Mouse (Mus musculus) bone marrow, adult 2 months (tissue): ENCODE measurements around the gene Ndufv1. TPM values are rescaled to one million over a fixed set of nuclear protein-coding genes. Genes with fewer than 3 reads are reported as not detected.

Source experiments
- H3K27ac ChIP-seq: fragments of 200-500 bp; 2 replicates; pipeline ENCODE4 v1.5.1; 2012; ENCODE audit warnings: low read depth, mild to moderate bottlenecking, control low read depth, inconsistent platforms, low read length; ENCODE audit not compliant: control insufficient read depth, poor library complexity, insufficient read depth
- H3K4me1 ChIP-seq: fragments of 200-500 bp; 2 replicates; pipeline ENCODE4 v1.6.1; 2011; ENCODE audit warnings: low read length; ENCODE audit not compliant: control insufficient read depth, insufficient read depth
- H3K4me3 ChIP-seq: fragments of 200-500 bp; replicated peaks from 2 replicates; pipeline ENCODE3; 2011; ENCODE audit warnings: mild to moderate bottlenecking, low read depth, low read length, control low read depth; ENCODE audit not compliant: control insufficient read depth
- CTCF ChIP-seq: fragments of 200-500 bp; IDR thresholded peaks from 2 replicates; pipeline ENCODE4 v1.5.1; 2011; ENCODE audit warnings: low read length, control low read depth; ENCODE audit not compliant: control insufficient read depth, insufficient read depth
- POLR2A ChIP-seq: fragments of 200-500 bp; IDR thresholded peaks from 2 replicates; pipeline ENCODE4 v1.6.1; 2011; ENCODE audit warnings: low read depth, mild to moderate bottlenecking, control low read depth, low read length, borderline replicate concordance; ENCODE audit not compliant: control insufficient read depth
- WGBS: fragments of 180-500 bp; shearing (Covaris S2); methylation state at CpG from one replicate; pipeline ENCODE4 v1.1.7; 2018; 5-methylcytosine and 5-hydroxymethylcytosine counted together
- polyA plus RNA-seq: library from polyadenylated mRNA; stranded (reverse); fragments of >200 nt; gene quantifications from 2 replicates; pipeline ENCODE4 v1.2.4, GENCODE M21; 2011; ENCODE audit warnings: low replicate concordance; ENCODE audit not compliant: missing spikeins, insufficient read depth, insufficient read length

Ndufv1 gene
- polyA plus RNA-seq, 1 experiment, result 118 TPM

DNA sequence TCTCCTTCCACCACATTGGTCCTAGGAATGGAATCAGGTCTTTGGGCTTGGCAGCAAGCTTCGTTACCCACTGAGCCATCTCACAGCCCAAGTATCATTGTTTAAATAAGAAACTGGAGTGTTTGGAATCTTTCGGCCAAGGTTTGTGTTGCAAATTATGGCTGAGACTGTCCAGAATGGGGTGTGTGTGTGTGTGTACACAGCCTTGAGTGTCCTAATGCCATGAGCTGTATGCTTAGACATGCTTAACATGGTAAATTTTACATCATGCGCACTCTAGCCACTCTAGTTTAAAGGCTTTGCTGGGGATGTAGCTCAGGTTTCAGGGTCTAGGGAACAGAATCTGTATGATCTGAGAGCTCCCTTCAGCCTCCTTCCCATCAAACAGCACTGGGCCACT is 17.1 kb downstream of the Ndufv1 start:
- 90% methylated on average over 3 of the region's 3 CpGs for WGBS
- H3K4me3 ChIP-seq, result no peak overlapping the region
- TF ChIP-seq CTCF, result no peak
- TF ChIP-seq POLR2A, result no peak
- H3K27ac ChIP-seq, result no peak overlapping the region
- no peaks in the 10 kb centered on the region; the same call in 1 of the 2 replicates for H3K4me1 ChIP-seq

DNA sequence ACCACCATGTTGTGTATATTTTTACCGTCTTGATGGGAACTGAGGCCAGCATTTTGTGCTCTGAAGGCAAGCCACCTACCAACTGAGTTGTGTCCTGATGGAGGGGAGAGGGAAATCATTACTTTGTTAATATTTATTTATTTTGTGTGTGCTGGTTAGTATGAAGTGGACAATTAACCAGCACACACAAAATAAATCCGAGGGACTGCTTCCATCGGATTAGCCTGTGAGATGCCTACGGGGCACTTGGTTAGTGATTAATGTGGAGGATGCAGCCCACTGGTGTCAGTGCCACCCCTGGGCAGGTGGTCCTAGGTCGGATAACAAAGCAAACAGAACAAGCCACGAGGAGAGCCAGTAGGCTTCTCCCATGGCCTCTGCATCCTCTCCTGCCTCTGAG is 17.7 kb downstream of the Ndufv1 start:
- 82% methylated on average over 6 of the region's 6 CpGs for WGBS
- Histone ChIP-seq H3K27ac (no peak overlapping the region), H3K4me3 (no peak overlapping the region), H3K4me1 (no peaks in the 10 kb centered on the region; the same call in 1 of the 2 replicates)
- TF ChIP-seq CTCF, result no peak
- no peak for TF ChIP-seq POLR2A

DNA sequence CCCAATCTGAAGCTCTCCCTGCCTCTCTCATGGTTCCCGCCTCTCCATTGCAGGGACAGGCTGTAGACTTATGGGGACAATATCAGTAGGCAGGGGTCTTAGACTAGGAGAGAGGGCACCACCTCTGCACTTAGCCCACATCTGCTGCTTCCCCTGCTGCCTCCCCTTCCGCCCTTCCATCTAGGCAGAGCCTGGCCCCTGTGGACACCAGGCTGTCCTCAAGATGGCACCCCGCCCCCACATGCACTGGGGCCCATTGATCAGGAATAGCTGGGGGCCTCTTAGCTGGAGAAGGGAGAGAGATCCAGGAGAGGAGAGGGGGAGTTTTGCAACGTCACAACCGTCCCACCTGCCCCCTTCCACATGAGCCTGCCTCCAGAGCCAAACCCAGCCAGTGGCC is 20.2 kb downstream of the Ndufv1 start, which contains the start of gene Tbx10:
Gene Tbx10 (plus strand): TSS at position 337 of the 400 bp plus-strand sequence.
- TF ChIP-seq CTCF (no peak), POLR2A (no peak)
- Histone ChIP-seq H3K27ac (no peak within 1 kb of the TSS), H3K4me3 (no peak within 1 kb of the TSS), H3K4me1 (no peaks in the 10 kb centered on the region)
- 75% methylated on average over 5 of the region's 5 CpGs for WGBS

DNA sequence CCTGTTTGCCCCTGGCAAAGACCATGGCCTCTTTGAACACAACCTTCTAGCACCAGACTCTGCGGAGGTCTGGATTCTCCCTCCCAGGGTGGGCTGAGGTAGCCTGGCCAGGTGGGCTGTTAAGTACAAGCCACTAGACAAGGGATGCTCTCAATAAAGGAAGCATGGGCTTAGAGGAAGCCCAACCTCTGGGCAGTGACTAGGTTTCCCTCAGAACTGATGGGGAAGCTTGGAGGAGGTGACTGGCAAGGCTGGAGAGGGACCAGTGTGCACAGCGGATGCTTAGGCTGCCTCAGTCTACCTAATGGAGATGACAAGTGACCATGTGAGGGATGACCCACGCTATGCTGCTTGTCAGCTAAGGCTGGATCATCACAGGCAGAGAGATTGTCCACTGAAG is 20.6 kb downstream of the Ndufv1 start:
- 90% methylated on average over 3 of the region's 3 CpGs for WGBS
- no peaks in the 10 kb centered on the region for H3K4me1 ChIP-seq
- no peak overlapping the region for H3K4me3 ChIP-seq
- no peak for TF ChIP-seq CTCF
- no peak for TF ChIP-seq POLR2A
- H3K27ac ChIP-seq, result no peak overlapping the region

DNA sequence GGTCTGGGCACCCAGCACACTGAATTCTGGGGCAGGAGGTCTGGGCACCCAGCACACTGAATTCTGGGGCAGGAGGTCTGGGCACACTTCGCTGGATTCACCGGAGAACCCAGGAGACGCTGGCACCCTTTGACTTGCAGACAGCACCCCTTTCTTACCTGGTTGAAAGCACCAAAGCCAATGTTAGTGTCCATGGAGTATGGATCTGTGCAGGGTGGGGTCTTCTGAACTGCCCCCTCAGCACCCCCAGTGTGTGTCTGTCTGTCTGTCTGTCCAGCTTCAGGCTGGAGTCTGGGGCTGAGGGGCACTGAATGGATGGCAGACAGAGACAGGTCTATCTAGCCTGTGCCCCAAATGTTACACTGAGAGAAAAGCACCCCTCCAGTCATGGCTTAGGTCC is 21.0 kb downstream of the Ndufv1 start:
- Histone ChIP-seq H3K4me3 (no peak overlapping the region), H3K27ac (no peak overlapping the region), H3K4me1 (no peaks in the 10 kb centered on the region)
- TF ChIP-seq CTCF (no peak), POLR2A (no peak)
- WGBS, result 91% methylated on average over 3 of the region's 3 CpGs

DNA sequence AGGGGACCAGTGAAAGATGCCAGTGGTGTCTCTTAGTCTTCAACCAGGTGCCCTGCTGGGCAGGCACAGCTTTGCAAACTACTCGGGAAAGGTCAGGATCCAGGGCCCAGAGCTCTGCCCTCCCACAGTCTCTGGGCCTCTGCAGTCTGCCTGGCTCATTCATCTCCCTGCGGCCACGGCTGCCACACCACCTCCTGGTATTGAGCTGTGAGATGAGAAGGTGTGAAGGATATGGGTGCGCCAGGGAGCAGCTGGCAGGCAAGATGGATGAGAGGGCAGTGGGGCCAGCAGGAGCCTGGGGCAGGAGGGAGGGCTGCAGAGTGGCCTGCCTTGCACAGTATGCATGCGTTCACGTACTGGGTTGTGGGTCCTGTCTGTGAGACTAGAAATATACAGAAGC is 21.8 kb downstream of the Ndufv1 start:
- Histone ChIP-seq H3K4me3 (no peak overlapping the region), H3K4me1 (no peaks in the 10 kb centered on the region), H3K27ac (no peak overlapping the region)
- WGBS, result 79% methylated on average over 6 of the region's 6 CpGs
- TF ChIP-seq CTCF, result no peak
- TF ChIP-seq POLR2A, result no peak

DNA sequence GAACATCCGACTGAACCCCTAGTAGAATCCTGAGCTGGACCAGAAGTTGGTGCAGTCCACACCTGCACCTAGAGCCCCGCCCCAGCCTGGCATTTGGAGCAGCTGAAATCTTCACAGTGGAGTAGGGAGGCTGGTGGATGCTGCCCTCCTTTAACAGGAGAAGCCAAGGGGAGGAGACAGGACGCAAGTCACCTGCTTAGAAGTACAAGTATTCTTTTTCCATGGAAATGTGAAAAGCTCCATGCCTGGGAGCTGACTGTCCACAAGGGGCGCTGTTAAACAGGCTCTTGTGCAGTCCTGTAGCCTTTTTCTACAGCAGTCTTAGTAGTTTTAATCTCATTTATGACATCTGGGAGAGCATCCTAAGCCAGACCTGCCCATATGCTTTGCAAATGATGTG is 23.9 kb downstream of the Ndufv1 start:
- no peak overlapping the region for H3K27ac ChIP-seq
- TF ChIP-seq CTCF, result peak; percentile 33; the same call in 1 of the 2 replicates
- no peak for TF ChIP-seq POLR2A
- no peak overlapping the region for H3K4me3 ChIP-seq
- WGBS, result 90% methylated on average over 4 of the region's 4 CpGs
- no peaks in the 10 kb centered on the region for H3K4me1 ChIP-seq

DNA sequence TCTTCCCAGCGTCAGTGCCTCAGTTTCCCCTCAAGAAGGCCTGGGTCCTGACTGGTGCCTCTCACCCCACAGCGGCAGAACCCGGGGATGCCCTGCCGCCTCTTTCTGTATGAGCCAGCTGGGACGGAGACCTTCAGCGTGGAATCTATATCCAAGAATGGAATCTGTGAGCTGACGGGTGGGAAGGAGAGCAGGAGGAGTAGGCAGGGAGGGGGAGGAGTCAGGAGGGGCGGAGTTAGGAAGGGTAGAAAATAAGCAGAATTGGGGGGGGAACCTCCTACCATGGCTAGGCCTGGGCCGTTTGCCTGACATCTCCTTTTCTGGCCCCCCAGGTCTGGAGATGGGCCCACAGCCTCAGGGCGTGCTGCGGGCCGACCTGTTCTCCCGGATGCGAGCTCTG is 24.5 kb downstream of the Ndufv1 start:
- Histone ChIP-seq H3K4me1 (no peaks in the 10 kb centered on the region), H3K27ac (no peak overlapping the region), H3K4me3 (no peak overlapping the region)
- no peak for TF ChIP-seq POLR2A
- no peak for TF ChIP-seq CTCF
- WGBS, result 88% methylated on average over 14 of the region's 14 CpGs

DNA sequence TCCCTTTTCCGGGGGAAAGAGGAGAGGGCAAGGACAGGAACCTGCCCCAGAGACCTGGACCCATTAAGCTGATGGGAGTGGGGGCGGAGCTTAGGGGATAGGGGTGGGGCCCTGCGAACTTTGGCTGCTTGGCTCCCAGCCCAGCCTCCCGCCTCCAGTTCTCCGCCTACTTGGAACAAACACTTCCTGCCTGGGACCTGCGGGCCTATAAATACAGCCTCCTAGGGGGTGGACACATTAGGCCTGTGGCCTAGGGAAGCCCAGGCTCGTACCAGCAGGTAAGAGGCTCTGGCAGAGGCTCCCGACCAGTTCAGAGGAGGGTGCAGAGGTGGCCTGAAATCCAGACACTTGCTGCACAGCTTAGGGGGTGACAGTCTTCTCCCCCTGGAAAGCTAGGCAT is 26.3 kb downstream of the Ndufv1 start, which contains the start of gene Acy3:
Gene Acy3 (plus strand): TSS at position 237 of the 400 bp plus-strand sequence.
- 13% methylated on average over 8 of the region's 8 CpGs for WGBS
- H3K27ac ChIP-seq, result no peak within 1 kb of the TSS; the same call in 1 of the 2 replicates
- H3K4me3 ChIP-seq, result no peak within 1 kb of the TSS
- TF ChIP-seq POLR2A (0 out of 2 replicates have a peak, but pooled peaks have one; percentile 26), CTCF (no peak)
- no peaks in the 10 kb centered on the region for H3K4me1 ChIP-seq
